Mouse (Mus musculus): Measurements from ENCODE around the gene Ghitm.
"Not testable (repeated sequence)": the region's sequence is repeated elsewhere in the genome, so short reads cannot be mapped to it uniquely, and the experiment has no call there.

The Ghitm gene

GRCm38 (mm10) chr14:37135127-37135593 is at the start of gene Ghitm:
Gene Ghitm (minus strand): TSS chr14:37135272.
- peak; percentile 99 for DNase-seq (ENCODE audit: low read depth, low spot score)

GRCm38 (mm10) chr14:37184871-37185270 is 49.8 kb upstream of the Ghitm start:
- DNase-seq (ENCODE audit: low read depth, low spot score) = no peak

- peak; percentile 41 for DNase-seq (ENCODE audit: low read depth, low spot score)
Measured at GRCm38 (mm10) chr14:37174484-37174883, 39.4 kb upstream of the Ghitm start.

GRCm38 (mm10) chr14:37165266-37165926 is 30.3 kb upstream of the Ghitm start:
- DNase-seq (ENCODE audit: low read depth, low spot score) = peak; percentile 56

GRCm38 (mm10) chr14:37164392-37165032 is 29.4 kb upstream of the Ghitm start:
- DNase-seq (ENCODE audit: low read depth, low spot score) = no peak

GRCm38 (mm10) chr14:37163277-37163956 is 28.3 kb upstream of the Ghitm start:
- DNase-seq (ENCODE audit: low read depth, low spot score) = no peak

GRCm38 (mm10) chr14:37154391-37154790 is 19.3 kb upstream of the Ghitm start:
- no peak for DNase-seq (ENCODE audit: low read depth, low spot score)

GRCm38 (mm10) chr14:37139051-37139710 is 4.1 kb upstream of the Ghitm start:
- peak; percentile 71 for DNase-seq (ENCODE audit: low read depth, low spot score)

GRCm38 (mm10) chr14:37137596-37137995 is 2.5 kb upstream of the Ghitm start:
- DNase-seq (ENCODE audit: low read depth, low spot score) = not testable (repeated sequence)

GRCm38 (mm10) chr14:37136110-37136509 is 1.0 kb upstream of the Ghitm start:
- DNase-seq (ENCODE audit: low read depth, low spot score) = peak; percentile 74

GRCm38 (mm10) chr14:37135671-37136070 is 599 bp upstream of the Ghitm start:
- DNase-seq (ENCODE audit: low read depth, low spot score) = peak; percentile 76

- DNase-seq (ENCODE audit: low read depth, low spot score) = peak; percentile 73
Measured at GRCm38 (mm10) chr14:37134304-37135126, 557 bp downstream of the Ghitm start.

- DNase-seq (ENCODE audit: low read depth, low spot score) = peak; percentile 50
Measured at GRCm38 (mm10) chr14:37127652-37128051, 7.4 kb downstream of the Ghitm start.

GRCm38 (mm10) chr14:37119233-37119632 is 15.8 kb downstream of the Ghitm start:
- no peak for DNase-seq (ENCODE audit: low read depth, low spot score)

- DNase-seq (ENCODE audit: low read depth, low spot score) = no peak
Measured at GRCm38 (mm10) chr14:37113922-37114321, 21.1 kb downstream of the Ghitm start, which contains the start of gene 2610528A11Rik. Gene 2610528A11Rik (minus strand): TSS chr14:37114022.

GRCm38 (mm10) chr14:37112931-37113330 is 22.1 kb downstream of the Ghitm start:
- no peak for DNase-seq (ENCODE audit: low read depth, low spot score)

GRCm38 (mm10) chr14:37111371-37111770 is 23.7 kb downstream of the Ghitm start:
- DNase-seq (ENCODE audit: low read depth, low spot score) = no peak

GRCm38 (mm10) chr14:37110456-37110855 is 24.6 kb downstream of the Ghitm start:
- DNase-seq (ENCODE audit: low read depth, low spot score) = no peak

GRCm38 (mm10) chr14:37109975-37110374 is 25.1 kb downstream of the Ghitm start:
- DNase-seq (ENCODE audit: low read depth, low spot score) = no peak

GRCm38 (mm10) chr14:37109460-37109859 is 25.6 kb downstream of the Ghitm start:
- no peak for DNase-seq (ENCODE audit: low read depth, low spot score)

- DNase-seq (ENCODE audit: low read depth, low spot score) = no peak
Measured at GRCm38 (mm10) chr14:37105846-37106245, 29.2 kb downstream of the Ghitm start.

Measured in A20 (cell line).